Mouse (Mus musculus): ENCODE measurements around the gene Rhox10. TPM values are rescaled to one million over a fixed set of nuclear protein-coding genes. Genes with fewer than 3 reads are reported as not detected.

Gene Rhox10
- polyA plus RNA-seq, 1 experiment: not detected

GRCm38 (mm10) chrX:38110807-38111206, 44.5 kb downstream of the Rhox10 start, which contains the start of gene Rhox12:
TSS of gene Rhox12 (minus strand) at chrX:38110907.
- Histone ChIP-seq H3K4me1 (ENCODE audit: control insufficient read depth, insufficient read depth, low read length) (no peaks in the 10 kb centered on the region), H3K27me3 (ENCODE audit: control insufficient read depth, insufficient read depth, low read length) (no peaks in the 10 kb centered on the region), H3K4me3 (replicated peaks; ENCODE audit: insufficient read depth, low read depth, low read length) (no peak within 1 kb of the TSS), H3K27ac (ENCODE audit: insufficient read depth, low read length) (no peak within 1 kb of the TSS)
- WGBS: 71% methylated on average over 4 of the region's 4 CpGs
- TF ChIP-seq CTCF (IDR thresholded peaks at IDR 0.05; ENCODE audit: borderline replicate concordance, insufficient read depth, low read depth, low read length) (no peak), POLR2A (IDR thresholded peaks at IDR 0.05; ENCODE audit: borderline replicate concordance, insufficient read depth, low read length) (no peak)
- DNase-seq: no peak

DNA sequence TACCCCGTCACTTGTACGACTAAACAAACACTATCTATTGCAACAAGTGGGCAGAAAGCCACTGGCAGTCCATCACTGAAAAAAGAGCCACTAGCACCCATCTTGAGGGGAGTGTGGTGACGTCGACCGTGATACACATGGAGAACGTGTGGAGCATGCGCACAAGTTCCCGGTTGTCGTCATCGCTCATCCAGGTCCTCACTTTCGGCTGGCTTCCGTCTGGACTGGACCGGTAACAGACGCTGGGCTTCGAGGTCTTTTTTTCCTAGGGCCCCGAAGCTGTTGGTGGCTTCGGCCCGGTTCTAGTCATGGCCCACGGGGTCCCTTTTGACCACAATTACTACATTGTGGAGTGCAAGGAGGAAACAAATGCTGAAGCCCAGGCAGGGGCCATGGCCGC, 54.7 kb downstream of the Rhox10 start, which contains the start of gene Rhox13:
TSS of gene Rhox13 (plus strand) at position 238 of the 400 bp plus-strand sequence.
- no peaks in the 10 kb centered on the region for H3K4me1 ChIP-seq (ENCODE audit: control insufficient read depth, insufficient read depth, low read length)
- no peak for DNase-seq
- no peak within 1 kb of the TSS for H3K27ac ChIP-seq (ENCODE audit: insufficient read depth, low read length)
- H3K27me3 ChIP-seq (ENCODE audit: control insufficient read depth, insufficient read depth, low read length): no peaks in the 10 kb centered on the region
- no peak for TF ChIP-seq CTCF (IDR thresholded peaks at IDR 0.05; ENCODE audit: borderline replicate concordance, insufficient read depth, low read depth, low read length)
- TF ChIP-seq POLR2A (IDR thresholded peaks at IDR 0.05; ENCODE audit: borderline replicate concordance, insufficient read depth, low read length): no peak
- 98% methylated on average over 20 of the region's 20 CpGs for WGBS
- no peak within 1 kb of the TSS for H3K4me3 ChIP-seq (replicated peaks; ENCODE audit: insufficient read depth, low read depth, low read length)

Other genes with a start within 250 kb of the Rhox10 start
- gene Rhox6, start 239.6 kb upstream of the Rhox10 start, polyA plus RNA-seq (2012; rRNA removed): 0.10 TPM in 1 of 2 replicates, not detected in the other
- not detected in 2 replicates for gene Rhox7a, start 234.8 kb upstream of the Rhox10 start, polyA plus RNA-seq (2012; rRNA removed)
- not detected in 2 replicates for gene Rhox8, start 187.5 kb upstream of the Rhox10 start, polyA plus RNA-seq (2012; rRNA removed)
- gene Rhox7b, start 169.2 kb upstream of the Rhox10 start, polyA plus RNA-seq (2012; rRNA removed): not detected in 2 replicates
- not detected in 2 replicates for gene Rhox9, start 164.7 kb upstream of the Rhox10 start, polyA plus RNA-seq (2012; rRNA removed)
- not detected in 2 replicates for gene Btg1-ps1, start 47.7 kb upstream of the Rhox10 start, polyA plus RNA-seq (2012; rRNA removed)
- gene Btg1-ps2, start 23.4 kb upstream of the Rhox10 start, polyA plus RNA-seq (2012; rRNA removed): not detected in 2 replicates
- gene Rhox11, start 18.7 kb downstream of the Rhox10 start, polyA plus RNA-seq (2012; rRNA removed): not detected in 2 replicates
- not detected in 2 replicates for gene Rhox12, start 44.4 kb downstream of the Rhox10 start, polyA plus RNA-seq (2012; rRNA removed)
- gene Rhox13, start 54.7 kb downstream of the Rhox10 start, polyA plus RNA-seq (2012; rRNA removed): not detected in 2 replicates
- gene Zbtb33, start 123.3 kb downstream of the Rhox10 start, polyA plus RNA-seq (2012; rRNA removed): 7.9 and 9.8 TPM in 2 replicates
- gene Tmem255a, start 186.0 kb downstream of the Rhox10 start, polyA plus RNA-seq (2012; rRNA removed): 44.8 and 51.5 TPM in 2 replicates
- not detected in 2 replicates for gene Atp1b4, start 249.7 kb downstream of the Rhox10 start, polyA plus RNA-seq (2012; rRNA removed)

Measured in cerebellum, adult 2 months (tissue).